Mouse (Mus musculus) olfactory bulb, adult 2 months (tissue): ENCODE data around the gene Gpr18.

Experiments used
- CTCF ChIP-seq: fragments of 200-500 bp; IDR thresholded peaks from 2 replicates; pipeline ENCODE4 v1.5.1; 2012; ENCODE audit warnings: low read depth, mild to moderate bottlenecking, low read length, moderate library complexity; ENCODE audit not compliant: insufficient read depth
- POLR2A ChIP-seq: fragments of 200-500 bp; IDR thresholded peaks from 2 replicates; pipeline ENCODE4 v1.6.1; 2012; ENCODE audit warnings: mild to moderate bottlenecking, low read depth, low read length, moderate library complexity; ENCODE audit not compliant: insufficient read depth

- TF ChIP-seq CTCF (no peak), POLR2A (no peak)
These were observed 13.0 kb upstream of the Gpr18 start for GRCm38 (mm10) chr14:121928375-121929137.
